Comparison of ENCODE assay signal across 18 mouse cellular contexts in the genomic region with DNA sequence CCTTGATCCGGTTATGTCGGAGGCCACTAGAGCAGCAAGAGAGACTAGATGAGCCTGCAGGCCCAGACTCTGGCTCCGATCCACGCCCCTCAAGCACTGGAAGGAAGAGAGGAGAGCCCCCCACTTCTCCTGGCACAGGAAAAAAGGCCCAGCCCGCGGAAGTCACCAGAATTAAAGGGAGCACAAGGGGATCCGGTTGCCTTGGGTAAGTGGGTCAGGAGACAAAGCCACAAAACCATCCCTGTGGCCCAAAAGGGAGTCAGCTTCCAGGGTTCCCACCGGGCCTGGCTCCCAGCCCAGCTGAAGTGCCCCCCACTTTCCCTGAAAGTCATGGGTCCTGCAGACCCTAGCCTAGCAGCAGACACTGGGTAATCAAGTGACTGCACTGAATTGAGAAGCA. TPM values are rescaled to one million over a fixed set of nuclear protein-coding genes. Genes with fewer than 3 reads are reported as not detected.
DNase-seq lines count a peak whose midpoint lies in the region; ATAC-seq and TF ChIP-seq lines count a peak whose summit lies in the region.
"Had no signal": no experiment of that assay in that cellular context is flagged by ENCODE, and none has a peak within 500 bp of the region (broad histone marks: within the 10 kb centered on the region; RNA-seq: fewer than 3 reads in every experiment).

No protein-coding gene starts in this region.

- TF ChIP-seq CTCF in forebrain, postnatal 0 days (IDR thresholded peaks at IDR 0.05; ENCODE audit: low read depth) = no peak

- no peak for DNase-seq in forebrain, postnatal 0 days
- no peak for DNase-seq in forebrain, embryonic 10.5 days (ENCODE audit: extremely low spot score, low spot score)
- DNase-seq in kidney, postnatal 14 days = peak; percentile 23
- DNase-seq in kidney, adult 8-10 months = no peak
- DNase-seq in neural tube, embryonic 10.5 days (ENCODE audit: extremely low spot score, low spot score) = no peak
- DNase-seq in embryonic facial prominence, embryonic 10.5 days (ENCODE audit: low spot score) = no peak
- no peak for DNase-seq in gastrocnemius, adult 8-10 months (ENCODE audit: low spot score in 2 of 2)
- DNase-seq: adrenal gland, postnatal 36 days; gastrocnemius, postnatal 14 days; heart, adult 2 months; kidney, postnatal 4 days; layer of hippocampus, adult 9-11 months had no signal

- no peak overlapping the region for H3K9ac ChIP-seq in forebrain, postnatal 0 days
- no peak overlapping the region for H3K9ac ChIP-seq in neural tube, embryonic 15.5 days (replicated peaks)
- H3K9ac ChIP-seq: forebrain, embryonic 12.5 days; hindbrain, embryonic 14.5 days; intestine, embryonic 15.5 days; midbrain, embryonic 12.5 days; neural tube, embryonic 12.5 days had no signal

- H3K36me3 ChIP-seq in forebrain, postnatal 0 days (ENCODE audit: insufficient read depth) = no peaks in the 10 kb centered on the region
- H3K36me3 ChIP-seq in forebrain, embryonic 10.5 days (replicated peaks) = no peaks in the 10 kb centered on the region
- H3K36me3 ChIP-seq in neural tube, embryonic 15.5 days = no peaks in the 10 kb centered on the region
- H3K36me3 ChIP-seq in embryonic facial prominence, embryonic 10.5 days (replicated peaks) = no peaks in the 10 kb centered on the region
- H3K36me3 ChIP-seq: forebrain, embryonic 12.5 days; intestine, embryonic 15.5 days; midbrain, embryonic 12.5 days; neural tube, embryonic 12.5 days had no signal

- ATAC-seq in forebrain, postnatal 0 days = 0 out of 2 replicates have a peak, but pooled peaks have one; percentile 14
- peak; percentile 61 for ATAC-seq in neural tube, embryonic 15.5 days (ENCODE audit: low FRiP score)
- ATAC-seq: intestine, embryonic 15.5 days had no signal

- H3K4me1 ChIP-seq in forebrain, postnatal 0 days (ENCODE audit: insufficient read depth) = no peaks in the 10 kb centered on the region
- peaks cover 14% of the 10 kb centered on the region for H3K4me1 ChIP-seq in forebrain, embryonic 10.5 days
- H3K4me1 ChIP-seq in neural tube, embryonic 15.5 days = peaks cover 8% of the 10 kb centered on the region; the same call in 1 of the 2 replicates
- H3K4me1 ChIP-seq in embryonic facial prominence, embryonic 10.5 days = peaks cover 14% of the 10 kb centered on the region
- H3K4me1 ChIP-seq: intestine, embryonic 15.5 days; neural tube, embryonic 12.5 days had no signal

- no peak overlapping the region for H3K27ac ChIP-seq in forebrain, postnatal 0 days (ENCODE audit: low read depth, low read length)
- no peak overlapping the region for H3K27ac ChIP-seq in forebrain, embryonic 10.5 days
- H3K27ac ChIP-seq in neural tube, embryonic 15.5 days (replicated peaks) = no peak overlapping the region
- H3K27ac ChIP-seq in embryonic facial prominence, embryonic 10.5 days (replicated peaks) = peak overlapping the region; percentile 10; the same call in 1 of the 2 replicates
- H3K27ac ChIP-seq: forebrain, embryonic 12.5 days; heart, adult 2 months; hindbrain, embryonic 14.5 days; intestine, embryonic 15.5 days; midbrain, embryonic 12.5 days; neural tube, embryonic 12.5 days had no signal

- no peaks in the 10 kb centered on the region for H3K9me3 ChIP-seq in forebrain, postnatal 0 days (ENCODE audit: low read length)
- H3K9me3 ChIP-seq in forebrain, embryonic 10.5 days = no peaks in the 10 kb centered on the region
- no peaks in the 10 kb centered on the region for H3K9me3 ChIP-seq in neural tube, embryonic 15.5 days (replicated peaks)
- no peaks in the 10 kb centered on the region for H3K9me3 ChIP-seq in embryonic facial prominence, embryonic 10.5 days
- H3K9me3 ChIP-seq: forebrain, embryonic 12.5 days; intestine, embryonic 15.5 days; midbrain, embryonic 12.5 days; neural tube, embryonic 12.5 days had no signal

- no peak overlapping the region for H3K4me2 ChIP-seq in forebrain, postnatal 0 days (ENCODE audit: low read depth)
- no peak overlapping the region for H3K4me2 ChIP-seq in neural tube, embryonic 15.5 days
- H3K4me2 ChIP-seq: forebrain, embryonic 12.5 days; hindbrain, embryonic 14.5 days; intestine, embryonic 15.5 days; midbrain, embryonic 12.5 days; neural tube, embryonic 12.5 days had no signal

- no peak overlapping the region for H3K4me3 ChIP-seq in forebrain, postnatal 0 days (ENCODE audit: low read depth, low read length)
- H3K4me3 ChIP-seq in forebrain, embryonic 10.5 days = no peak overlapping the region
- H3K4me3 ChIP-seq in neural tube, embryonic 15.5 days (replicated peaks) = no peak overlapping the region
- no peak overlapping the region for H3K4me3 ChIP-seq in embryonic facial prominence, embryonic 10.5 days
- H3K4me3 ChIP-seq: forebrain, embryonic 12.5 days; heart, adult 2 months; intestine, embryonic 15.5 days; midbrain, embryonic 12.5 days; neural tube, embryonic 12.5 days had no signal

- H3K27me3 ChIP-seq in forebrain, postnatal 0 days (ENCODE audit: insufficient read depth, low read length) = no peaks in the 10 kb centered on the region
- peaks cover 10% of the 10 kb centered on the region for H3K27me3 ChIP-seq in forebrain, embryonic 10.5 days (ENCODE audit: poor library complexity, severe bottlenecking)
- no peaks in the 10 kb centered on the region for H3K27me3 ChIP-seq in neural tube, embryonic 15.5 days (replicated peaks)
- peaks cover 21% of the 10 kb centered on the region for H3K27me3 ChIP-seq in embryonic facial prominence, embryonic 10.5 days (replicated peaks; ENCODE audit: low read depth, poor library complexity, severe bottlenecking)
- H3K27me3 ChIP-seq: intestine, embryonic 15.5 days; midbrain, embryonic 12.5 days; neural tube, embryonic 12.5 days had no signal

- WGBS in forebrain, postnatal 0 days = 71% methylated on average over 8 of the region's 8 CpGs
- 90% methylated on average over 8 of the region's 8 CpGs for WGBS in forebrain, embryonic 10.5 days
- 81% methylated on average over 8 of the region's 8 CpGs for WGBS in neural tube, embryonic 15.5 days
- WGBS in embryonic facial prominence, embryonic 10.5 days = 86% methylated on average over 8 of the region's 8 CpGs

RNA-seq across cellular contexts. Expression of gene Ube2t, which starts 35.9 kb away (rescaled TPM):
- 5.7 and 5.8 TPM in 2 replicates for total RNA-seq in forebrain, postnatal 0 days (2014; rRNA removed)
- polyA plus RNA-seq in forebrain, postnatal 0 days (2015; fragmentation: Nextera tagmentation; extraction: Ambion mirVana) = 8.7 and 9.0 TPM in 2 replicates
- polyA plus RNA-seq in forebrain, embryonic 10.5 days (2016; fragmentation: Nextera tagmentation; extraction: Ambion mirVana) = 58.0 and 58.9 TPM in 2 replicates
- polyA plus RNA-seq in neural tube, embryonic 15.5 days (2015; fragmentation: Nextera tagmentation; extraction: Ambion mirVana) = 11.4 and 15.6 TPM in 2 replicates
- 52.2 and 55.5 TPM in 2 replicates for polyA plus RNA-seq in embryonic facial prominence, embryonic 10.5 days (2016; fragmentation: Nextera tagmentation; extraction: Ambion mirVana)
- total RNA-seq in gastrocnemius, adult 8-10 months (2022) = 1 to 10 TPM; 3.6 to 9.1 (median 6.4) TPM

RNA-seq across cellular contexts. Expression of gene Ppp1r12b, which starts 42.5 kb away (rescaled TPM):
- total RNA-seq in forebrain, postnatal 0 days (2014; rRNA removed) = 35.1 and 39.9 TPM in 2 replicates
- 8.3 and 12.4 TPM in 2 replicates for polyA plus RNA-seq in forebrain, postnatal 0 days (2015; fragmentation: Nextera tagmentation; extraction: Ambion mirVana)
- 5.8 and 6.5 TPM in 2 replicates for polyA plus RNA-seq in forebrain, embryonic 10.5 days (2016; fragmentation: Nextera tagmentation; extraction: Ambion mirVana)
- polyA plus RNA-seq in neural tube, embryonic 15.5 days (2015; fragmentation: Nextera tagmentation; extraction: Ambion mirVana) = 13.3 and 16.3 TPM in 2 replicates
- polyA plus RNA-seq in embryonic facial prominence, embryonic 10.5 days (2016; fragmentation: Nextera tagmentation; extraction: Ambion mirVana) = 5.0 and 5.8 TPM in 2 replicates
- total RNA-seq in gastrocnemius, adult 8-10 months (2022) = 100 to 1,000 TPM; 167 to 191 (median 183) TPM
